Mouse (Mus musculus) heart, postnatal 0 days (tissue): ENCODE data around the gene Vsig10l. TPM values are rescaled to one million over a fixed set of nuclear protein-coding genes. Genes with fewer than 3 reads are reported as not detected.

Experiments used
- ATAC-seq: fragments of 200-750 bp; cut with Nextera tagmentation; 2 replicates; pipeline ENCODE4 v1.8.0; 2017; ENCODE audit warnings: low read depth, moderate number of reproducible peaks, moderate library complexity; ENCODE audit not compliant: insufficient read depth
- DNase-seq: peaks from one replicate; pipeline ENCODE4 v3.0.0-alpha.2; 2016; ENCODE audit warnings: low spot score
- H3K27ac ChIP-seq: fragments of 300-500 bp; sonication (generic); 2 replicates; pipeline ENCODE4 v1.5.1; 2014; ENCODE audit warnings: low read depth, mild to moderate bottlenecking
- H3K27me3 ChIP-seq: fragments of 300-500 bp; sonication (generic); 2 replicates; pipeline ENCODE4 v1.6.1; 2014; ENCODE audit warnings: low read length, mixed read lengths; ENCODE audit not compliant: control insufficient read depth, insufficient read depth
- H3K36me3 ChIP-seq: fragments of 300-500 bp; sonication (generic); replicated peaks from 2 replicates; pipeline ENCODE4 v1.6.1; 2014; ENCODE audit warnings: low read length, mixed read lengths; ENCODE audit not compliant: control insufficient read depth, insufficient read depth
- H3K4me1 ChIP-seq: fragments of 300-500 bp; sonication (generic); 2 replicates; pipeline ENCODE4 v1.6.1; 2014; ENCODE audit warnings: antibody characterized with exemption; ENCODE audit not compliant: control insufficient read depth, insufficient read depth
- H3K4me2 ChIP-seq: fragments of 300-500 bp; sonication (generic); 2 replicates; pipeline ENCODE4 v1.6.1; 2014; ENCODE audit warnings: low read depth, mild to moderate bottlenecking, low read length, moderate library complexity
- H3K4me3 ChIP-seq: fragments of 300-500 bp; sonication (generic); 2 replicates; pipeline ENCODE4 v1.5.1; 2014; ENCODE audit warnings: low read depth, low read length
- H3K9ac ChIP-seq: fragments of 300-500 bp; sonication (generic); replicated peaks from 2 replicates; pipeline ENCODE4 v1.6.1; 2014; ENCODE audit warnings: low read depth, low read length, mixed read lengths
- H3K9me3 ChIP-seq: fragments of 300-500 bp; sonication (generic); replicated peaks from 2 replicates; pipeline ENCODE4 v1.6.1; 2016; ENCODE audit warnings: low read length; ENCODE audit not compliant: control insufficient read depth
- CTCF ChIP-seq: IDR thresholded peaks from 2 replicates; pipeline ENCODE4 v1.5.1; 2016; ENCODE audit warnings: antibody characterized with exemption, control low read depth, low read depth
- EP300 ChIP-seq: IDR thresholded peaks from 2 replicates; pipeline ENCODE4 v1.6.1; 2016; ENCODE audit warnings: antibody characterized with exemption, low read depth
- WGBS: fragments of 180-500 bp; shearing (Covaris S2); extraction: QIAGEN DNeasy Blood & Tissue Kit; methylation state at CpG from one replicate; pipeline ENCODE4 v1.1.7; 2014; 5-methylcytosine and 5-hydroxymethylcytosine counted together
- polyA plus RNA-seq: library from polyadenylated mRNA; unstranded; fragments of >200 nt; fragmentation: Nextera tagmentation; extraction: Ambion mirVana; gene quantifications from 2 replicates; pipeline ENCODE4 v1.2.1, GENCODE M21; 2015
- total RNA-seq: library from RNA; depleted of rRNA; stranded (reverse); fragments of >200 nt; gene quantifications from 2 replicates; pipeline ENCODE4 v1.2.3, GENCODE M21; 2014; ENCODE audit warnings: low replicate concordance

Vsig10l gene
- total and polyA plus RNA-seq, 2 experiments from 2014 or later, result 3.1 to 17.7 TPM

- peak; percentile 60 for ATAC-seq
- WGBS, result 8% methylated on average over 33 of the region's 35 CpGs
- no peaks in the 10 kb centered on the region for H3K27me3 ChIP-seq
- TF ChIP-seq EP300, result no peak
- TF ChIP-seq CTCF, result peak; percentile 18; the same call in 1 of the 2 replicates
- no peaks in the 10 kb centered on the region for H3K36me3 ChIP-seq
- peak overlapping the region; percentile 72 for H3K4me2 ChIP-seq
- no peak overlapping the region for H3K27ac ChIP-seq
- no peak for DNase-seq
- H3K9me3 ChIP-seq, result no peaks in the 10 kb centered on the region
- peaks cover 7% of the 10 kb centered on the region for H3K4me1 ChIP-seq
- peak overlapping the region; percentile 38; the same call in 1 of the 2 replicates for H3K9ac ChIP-seq
- H3K4me3 ChIP-seq, result peak overlapping the region; percentile 43
Observed at GRCm38 (mm10) chr7:43464864-43465343, 2.0 kb downstream of the Vsig10l start.

DNA sequence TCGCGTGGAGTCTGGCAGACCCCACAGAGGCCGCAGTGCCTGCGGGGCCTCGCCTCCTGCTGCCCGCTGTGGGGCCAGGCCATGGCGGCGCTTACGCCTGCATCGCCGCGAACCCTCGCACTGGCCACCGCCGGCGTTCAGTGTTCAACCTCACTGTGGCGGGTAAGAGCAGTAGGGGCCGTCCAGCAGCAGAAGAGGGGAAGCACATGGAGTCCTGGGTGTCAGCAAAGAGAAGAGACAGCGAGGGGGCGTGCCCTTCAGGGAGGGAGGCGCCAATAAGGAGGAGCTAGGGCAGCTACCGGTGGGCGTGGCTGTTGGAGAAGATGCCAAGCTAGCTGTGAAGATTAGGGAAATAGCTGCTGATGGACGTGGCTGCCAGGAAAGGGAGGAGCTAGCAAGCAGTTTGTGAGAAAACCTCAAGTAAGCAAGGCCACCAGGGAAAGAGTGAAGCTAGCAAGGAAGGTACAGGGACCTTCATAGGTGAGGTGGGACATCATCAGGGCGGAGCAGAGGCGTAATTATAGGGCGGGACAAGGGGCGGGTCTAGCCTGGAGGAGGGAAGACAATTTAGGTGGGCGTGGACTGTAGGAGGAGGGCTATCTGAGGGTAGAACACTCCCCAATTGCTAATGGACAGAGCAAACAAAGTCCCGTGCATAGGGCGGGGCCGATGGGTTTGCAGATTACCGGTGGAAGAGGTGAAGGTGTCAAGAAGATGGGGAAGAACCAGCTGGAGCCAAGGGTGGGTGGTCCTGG lies 2.6 kb downstream of the Vsig10l start:
- H3K27ac ChIP-seq, result no peak overlapping the region
- WGBS, result under 1% methylated on average over 33 of the region's 33 CpGs
- H3K4me2 ChIP-seq, result peak overlapping the region; percentile 72
- no peaks in the 10 kb centered on the region for H3K9me3 ChIP-seq
- ATAC-seq, result peak; percentile 81
- no peaks in the 10 kb centered on the region for H3K36me3 ChIP-seq
- H3K27me3 ChIP-seq, result no peaks in the 10 kb centered on the region
- H3K4me3 ChIP-seq, result peak overlapping the region; percentile 43
- no peak; the same call in 1 of the 2 replicates for TF ChIP-seq CTCF
- no peak for TF ChIP-seq EP300
- H3K4me1 ChIP-seq, result peaks cover 5% of the 10 kb centered on the region
- H3K9ac ChIP-seq, result peak overlapping the region; percentile 38; the same call in 1 of the 2 replicates
- DNase-seq, result peak; percentile 90

- peak; percentile 71 for ATAC-seq
- no peaks in the 10 kb centered on the region for H3K9me3 ChIP-seq
- peak overlapping the region; percentile 43 for H3K4me3 ChIP-seq
- no peaks in the 10 kb centered on the region for H3K27me3 ChIP-seq
- peaks cover 3% of the 10 kb centered on the region for H3K36me3 ChIP-seq
- peak overlapping the region; percentile 72 for H3K4me2 ChIP-seq
- DNase-seq, result peak; percentile 90
- H3K9ac ChIP-seq, result 0 out of 2 replicates have a peak overlapping the region, but pooled peaks have one; percentile 16
- no peak overlapping the region for H3K27ac ChIP-seq
- under 1% methylated on average over 32 of the region's 33 CpGs for WGBS
- TF ChIP-seq CTCF (peak; percentile 96), EP300 (no peak)
- peaks cover 5% of the 10 kb centered on the region for H3K4me1 ChIP-seq
Observed at GRCm38 (mm10) chr7:43466099-43466694, 3.2 kb downstream of the Vsig10l start.

GRCm38 (mm10) chr7:43470373-43470772 lies 7.4 kb downstream of the Vsig10l start:
- H3K4me3 ChIP-seq, result no peak overlapping the region
- H3K4me1 ChIP-seq, result no peaks in the 10 kb centered on the region; the same call in 1 of the 2 replicates
- DNase-seq (no peak), ATAC-seq (no peak)
- peaks cover 3% of the 10 kb centered on the region for H3K36me3 ChIP-seq
- H3K9ac ChIP-seq, result no peak overlapping the region
- TF ChIP-seq CTCF (peak; percentile 40), EP300 (no peak)
- peaks cover 13% of the 10 kb centered on the region for H3K27me3 ChIP-seq
- H3K4me2 ChIP-seq, result no peak overlapping the region
- 43% methylated on average over 8 of the region's 8 CpGs for WGBS
- H3K27ac ChIP-seq, result no peak overlapping the region
- no peaks in the 10 kb centered on the region for H3K9me3 ChIP-seq

DNA sequence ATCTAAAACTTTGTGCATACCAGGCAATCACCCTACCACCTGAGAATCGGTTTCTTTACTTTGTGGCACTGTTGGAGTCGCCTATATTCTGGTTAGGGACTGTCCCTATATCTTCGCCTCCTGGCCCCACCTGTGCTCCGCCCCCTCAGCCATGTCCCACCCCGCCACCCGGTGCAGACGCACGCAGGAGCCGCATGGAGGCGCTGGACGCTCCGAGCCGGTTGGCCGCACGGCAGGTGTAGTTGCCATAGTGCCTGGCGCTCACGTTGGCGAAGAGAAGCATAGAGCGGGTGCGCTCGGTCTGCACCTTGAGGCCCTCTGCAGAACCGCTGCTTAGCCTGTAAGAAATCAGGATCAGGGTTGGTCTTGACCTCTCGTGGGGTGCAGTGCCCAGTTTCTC lies 12.8 kb downstream of the Vsig10l start:
- Histone ChIP-seq H3K4me1 (no peaks in the 10 kb centered on the region), H3K27ac (no peak overlapping the region), H3K4me2 (no peak overlapping the region), H3K36me3 (peaks cover 3% of the 10 kb centered on the region), H3K9ac (no peak overlapping the region; the same call in 1 of the 2 replicates), H3K27me3 (peaks cover 49% of the 10 kb centered on the region), H3K9me3 (no peaks in the 10 kb centered on the region), H3K4me3 (no peak overlapping the region)
- ATAC-seq, result no peak
- 0 out of 2 replicates have a peak, but pooled peaks have one; percentile 4 for TF ChIP-seq CTCF
- no peak for TF ChIP-seq EP300
- 7% methylated on average over 23 of the region's 23 CpGs for WGBS
- no peak for DNase-seq
